Mouse (Mus musculus): Measurements from ENCODE around the gene Pard3b.

The Pard3b gene

DNA sequence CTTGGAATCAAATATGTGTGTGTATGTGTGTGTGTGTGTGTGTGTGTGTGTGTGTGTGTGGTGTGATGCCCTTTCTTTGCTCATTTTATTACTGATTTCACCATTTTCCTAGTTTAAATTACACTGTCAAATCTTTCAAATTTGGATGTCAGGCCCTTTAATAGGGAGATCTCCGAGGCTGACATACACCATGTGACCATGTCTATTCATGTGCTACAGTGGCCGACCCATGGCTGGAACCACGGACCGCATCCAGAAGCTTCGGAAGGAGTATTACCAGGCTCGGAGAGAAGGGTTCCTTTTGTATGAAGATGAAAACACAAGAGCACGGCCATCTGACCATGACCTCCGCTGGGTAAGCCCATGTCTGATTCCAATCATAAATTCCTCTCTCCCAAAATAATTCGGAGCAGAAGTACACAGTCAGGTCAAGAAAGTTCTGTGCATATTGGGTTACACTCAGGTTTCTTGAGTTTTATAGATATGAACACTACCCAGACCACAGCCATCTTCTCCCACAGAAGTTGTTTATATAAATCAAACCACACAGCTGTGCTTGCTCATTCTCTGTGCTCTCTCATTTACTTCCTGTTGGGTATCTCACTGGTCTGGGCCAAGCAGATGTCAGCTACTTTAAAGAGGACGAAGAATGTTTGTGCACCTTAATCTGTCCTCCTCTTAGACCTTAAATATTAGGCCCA, 894.0 kb downstream of the Pard3b start:
- H3K4me3 ChIP-seq (replicated peaks; ENCODE audit: low read length), result no peak overlapping the region
- TF ChIP-seq NANOG (IDR thresholded peaks at IDR 0.05; ENCODE audit: borderline replicate concordance, low read length) (no peak), POU5F1 (IDR thresholded peaks at IDR 0.05; ENCODE audit: borderline replicate concordance, low read length) (no peak), CTCF (conservative IDR thresholded peaks at IDR 0.05; ENCODE audit: low read length) (no peak)
- H3K9me3 ChIP-seq (ENCODE audit: low read length), result peaks cover 16% of the 10 kb centered on the region
- H3K4me1 ChIP-seq (replicated peaks; ENCODE audit: low read depth, low read length), result no peaks in the 10 kb centered on the region
- H3K36me3 ChIP-seq (ENCODE audit: insufficient read depth, low read length), result no peaks in the 10 kb centered on the region
- no peaks in the 10 kb centered on the region for H3K27me3 ChIP-seq (ENCODE audit: insufficient read depth, low read length)

- Histone ChIP-seq H3K4me1 (replicated peaks; ENCODE audit: low read depth, low read length) (no peaks in the 10 kb centered on the region), H3K9me3 (ENCODE audit: low read length) (peaks cover under 1% of the 10 kb centered on the region; the same call in 1 of the 2 replicates), H3K36me3 (ENCODE audit: insufficient read depth, low read length) (no peaks in the 10 kb centered on the region), H3K4me3 (replicated peaks; ENCODE audit: low read length) (no peak overlapping the region), H3K27me3 (ENCODE audit: insufficient read depth, low read length) (no peaks in the 10 kb centered on the region)
- TF ChIP-seq POU5F1 (IDR thresholded peaks at IDR 0.05; ENCODE audit: borderline replicate concordance, low read length), result no peak
- no peak for TF ChIP-seq CTCF (conservative IDR thresholded peaks at IDR 0.05; ENCODE audit: low read length)
Observed at GRCm38 (mm10) chr1:62548953-62549352, 910.3 kb downstream of the Pard3b start.

- no peak for TF ChIP-seq CTCF (conservative IDR thresholded peaks at IDR 0.05; ENCODE audit: low read length)
- no peak for TF ChIP-seq POU5F1 (IDR thresholded peaks at IDR 0.05; ENCODE audit: borderline replicate concordance, low read length)
- no peak for TF ChIP-seq NANOG (IDR thresholded peaks at IDR 0.05; ENCODE audit: borderline replicate concordance, low read length)
- Histone ChIP-seq H3K4me3 (replicated peaks; ENCODE audit: low read length) (no peak overlapping the region), H3K4me1 (replicated peaks; ENCODE audit: low read depth, low read length) (no peaks in the 10 kb centered on the region), H3K27me3 (ENCODE audit: insufficient read depth, low read length) (no peaks in the 10 kb centered on the region), H3K36me3 (ENCODE audit: insufficient read depth, low read length) (no peaks in the 10 kb centered on the region), H3K9me3 (ENCODE audit: low read length) (no peaks in the 10 kb centered on the region)
Observed at GRCm38 (mm10) chr1:62550546-62550945, 911.9 kb downstream of the Pard3b start.

DNA sequence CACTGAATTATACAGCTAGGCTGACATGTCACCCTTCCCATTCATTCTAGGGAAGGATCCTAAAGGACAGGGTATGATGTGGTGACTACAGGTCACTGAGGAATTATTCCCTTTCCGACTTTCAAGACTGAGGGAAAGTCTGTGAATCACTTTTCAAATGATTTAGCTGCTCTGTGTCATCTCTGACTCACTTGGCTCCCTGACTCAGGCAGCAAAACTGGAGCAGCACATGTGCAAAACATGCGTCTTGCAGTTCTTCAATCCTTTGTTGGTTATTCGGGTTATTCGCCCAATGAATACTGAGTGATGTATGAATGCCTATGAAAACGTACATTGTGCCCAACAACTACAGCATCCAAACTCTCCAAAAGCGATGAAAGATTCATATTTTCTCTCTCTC, 912.9 kb downstream of the Pard3b start:
- TF ChIP-seq NANOG (IDR thresholded peaks at IDR 0.05; ENCODE audit: borderline replicate concordance, low read length) (no peak), CTCF (conservative IDR thresholded peaks at IDR 0.05; ENCODE audit: low read length) (no peak), POU5F1 (IDR thresholded peaks at IDR 0.05; ENCODE audit: borderline replicate concordance, low read length) (no peak)
- Histone ChIP-seq H3K4me3 (replicated peaks; ENCODE audit: low read length) (no peak overlapping the region), H3K27me3 (ENCODE audit: insufficient read depth, low read length) (no peaks in the 10 kb centered on the region), H3K36me3 (ENCODE audit: insufficient read depth, low read length) (no peaks in the 10 kb centered on the region), H3K9me3 (ENCODE audit: low read length) (no peaks in the 10 kb centered on the region), H3K4me1 (replicated peaks; ENCODE audit: low read depth, low read length) (no peaks in the 10 kb centered on the region)

DNA sequence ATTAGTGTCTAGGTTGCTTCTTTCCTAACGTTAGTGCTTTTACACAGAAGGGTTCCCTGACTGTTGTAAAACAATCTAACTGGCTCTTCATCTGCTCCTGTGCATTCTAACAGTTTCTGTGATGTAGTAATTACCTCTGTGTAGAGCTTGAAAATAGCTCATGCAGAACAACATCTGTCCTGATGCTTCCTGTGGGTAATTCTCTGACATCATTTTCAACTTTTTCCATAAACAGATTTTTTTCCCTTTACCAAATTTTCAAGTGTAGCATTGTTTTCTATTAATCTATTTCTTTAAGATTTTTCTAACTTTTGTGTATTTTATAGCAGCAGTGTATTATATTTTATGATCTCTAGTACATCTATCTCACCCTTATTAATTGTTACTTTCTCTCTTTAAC, 917.2 kb downstream of the Pard3b start:
- Histone ChIP-seq H3K4me1 (replicated peaks; ENCODE audit: low read depth, low read length) (no peaks in the 10 kb centered on the region), H3K27me3 (ENCODE audit: insufficient read depth, low read length) (no peaks in the 10 kb centered on the region), H3K9me3 (ENCODE audit: low read length) (peaks cover 5% of the 10 kb centered on the region; the same call in 1 of the 2 replicates), H3K36me3 (ENCODE audit: insufficient read depth, low read length) (no peaks in the 10 kb centered on the region), H3K4me3 (replicated peaks; ENCODE audit: low read length) (no peak overlapping the region)
- TF ChIP-seq NANOG (IDR thresholded peaks at IDR 0.05; ENCODE audit: borderline replicate concordance, low read length) (no peak), POU5F1 (IDR thresholded peaks at IDR 0.05; ENCODE audit: borderline replicate concordance, low read length) (no peak), CTCF (conservative IDR thresholded peaks at IDR 0.05; ENCODE audit: low read length) (no peak)

- Histone ChIP-seq H3K27me3 (ENCODE audit: insufficient read depth, low read length) (no peaks in the 10 kb centered on the region), H3K9me3 (ENCODE audit: low read length) (peaks cover 4% of the 10 kb centered on the region; the same call in 1 of the 2 replicates), H3K4me1 (replicated peaks; ENCODE audit: low read depth, low read length) (peaks cover 26% of the 10 kb centered on the region), H3K36me3 (ENCODE audit: insufficient read depth, low read length) (no peaks in the 10 kb centered on the region), H3K4me3 (replicated peaks; ENCODE audit: low read length) (no peak overlapping the region)
- TF ChIP-seq CTCF (conservative IDR thresholded peaks at IDR 0.05; ENCODE audit: low read length) (no peak), POU5F1 (IDR thresholded peaks at IDR 0.05; ENCODE audit: borderline replicate concordance, low read length) (no peak), NANOG (IDR thresholded peaks at IDR 0.05; ENCODE audit: borderline replicate concordance, low read length) (no peak)
Observed at GRCm38 (mm10) chr1:62562987-62563386, 924.4 kb downstream of the Pard3b start.

- peaks cover 26% of the 10 kb centered on the region for H3K4me1 ChIP-seq (replicated peaks; ENCODE audit: low read depth, low read length)
- H3K27me3 ChIP-seq (ENCODE audit: insufficient read depth, low read length), result no peaks in the 10 kb centered on the region
- H3K9me3 ChIP-seq (ENCODE audit: low read length), result 0 out of 2 replicates have a peak, but pooled peaks cover 1% of the 10 kb centered on the region
- TF ChIP-seq POU5F1 (IDR thresholded peaks at IDR 0.05; ENCODE audit: borderline replicate concordance, low read length) (no peak), NANOG (IDR thresholded peaks at IDR 0.05; ENCODE audit: borderline replicate concordance, low read length) (peak; percentile 97)
- H3K4me3 ChIP-seq (replicated peaks; ENCODE audit: low read length), result 0 out of 2 replicates have a peak overlapping the region, but pooled peaks have one; percentile 5
- H3K36me3 ChIP-seq (ENCODE audit: insufficient read depth, low read length), result no peaks in the 10 kb centered on the region
Observed at GRCm38 (mm10) chr1:62564245-62565119, 925.9 kb downstream of the Pard3b start.

DNA sequence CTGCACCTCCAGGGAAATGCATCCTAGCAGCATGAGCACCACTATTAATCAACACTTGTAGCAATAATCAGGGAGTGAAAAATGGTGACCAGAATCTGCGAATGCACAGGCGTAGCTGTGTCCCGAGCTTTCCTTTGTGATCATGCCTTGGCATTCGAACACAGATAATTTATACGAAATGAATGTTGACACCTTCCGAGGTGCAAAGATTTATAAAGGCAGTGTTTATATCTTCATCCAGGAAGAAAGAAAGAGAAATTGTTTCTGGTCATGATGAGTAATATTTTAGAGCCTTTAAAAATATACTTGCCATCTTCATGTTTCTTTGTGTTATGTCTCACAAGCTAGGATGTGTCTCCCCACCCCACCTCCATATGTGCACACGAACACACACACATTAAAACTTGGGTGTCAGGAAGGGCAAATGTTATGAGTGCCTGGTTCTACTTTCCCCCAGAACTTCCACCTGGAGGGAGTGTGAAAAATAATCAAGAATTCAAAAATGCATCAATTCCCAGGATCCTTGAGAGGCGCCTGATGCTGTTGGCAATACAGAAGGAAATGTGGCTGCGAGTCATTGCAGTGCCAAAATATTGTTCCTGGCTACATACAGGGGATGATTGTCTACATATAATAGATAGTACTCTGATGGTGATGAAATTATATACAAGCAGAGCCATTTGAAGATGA, 926.6 kb downstream of the Pard3b start:
- TF ChIP-seq CTCF (conservative IDR thresholded peaks at IDR 0.05; ENCODE audit: low read length), result no peak
- no peak for TF ChIP-seq NANOG (IDR thresholded peaks at IDR 0.05; ENCODE audit: borderline replicate concordance, low read length)
- TF ChIP-seq POU5F1 (IDR thresholded peaks at IDR 0.05; ENCODE audit: borderline replicate concordance, low read length), result no peak
- Histone ChIP-seq H3K4me3 (replicated peaks; ENCODE audit: low read length) (no peak overlapping the region), H3K4me1 (replicated peaks; ENCODE audit: low read depth, low read length) (peaks cover 26% of the 10 kb centered on the region), H3K9me3 (ENCODE audit: low read length) (peaks cover 6% of the 10 kb centered on the region; the same call in 1 of the 2 replicates), H3K36me3 (ENCODE audit: insufficient read depth, low read length) (no peaks in the 10 kb centered on the region), H3K27me3 (ENCODE audit: insufficient read depth, low read length) (no peaks in the 10 kb centered on the region)
